Mouse (Mus musculus) gastrocnemius, adult 8-10 months (tissue): ENCODE results near the gene 4930402H24Rik. TPM values are rescaled to one million over a fixed set of nuclear protein-coding genes. Genes with fewer than 3 reads are reported as not detected.

Source experiments
- DNase-seq, 2 experiments: peaks; one replicate each; pipeline ENCODE4 v3.0.0; 2022; ENCODE audit warnings: low spot score in 2 of 2
- total RNA-seq, 4 experiments: library from RNA; stranded (reverse); gene quantifications; 2 replicates each; pipeline ENCODE4 v1.2.4; 2022

4930402H24Rik gene
- total RNA-seq, 4 experiments from 2014 or later, result 2.0 to 4.0 (median 2.9) TPM

GRCm38 (mm10) chr2:130731855-130732254 lies 174.4 kb downstream of the 4930402H24Rik start:
- no peak for DNase-seq

GRCm38 (mm10) chr2:130730746-130731145 lies 175.5 kb downstream of the 4930402H24Rik start:
- DNase-seq, result no peak

- DNase-seq, result no peak
Measured at GRCm38 (mm10) chr2:130728906-130729585, 177.2 kb downstream of the 4930402H24Rik start.

- no peak for DNase-seq
Measured at GRCm38 (mm10) chr2:130727752-130728151, 178.5 kb downstream of the 4930402H24Rik start.

GRCm38 (mm10) chr2:130724369-130724768 lies 181.8 kb downstream of the 4930402H24Rik start:
- no peak for DNase-seq

- no peak for DNase-seq
Measured at GRCm38 (mm10) chr2:130717951-130718350, 188.3 kb downstream of the 4930402H24Rik start.

- no peak for DNase-seq
Measured at GRCm38 (mm10) chr2:130707057-130707456, 199.1 kb downstream of the 4930402H24Rik start.

GRCm38 (mm10) chr2:130706602-130707001 lies 199.6 kb downstream of the 4930402H24Rik start:
- DNase-seq, result no peak

- no peak for DNase-seq
Measured at GRCm38 (mm10) chr2:130705178-130705577, 201.0 kb downstream of the 4930402H24Rik start.

GRCm38 (mm10) chr2:130704040-130705001 lies 201.9 kb downstream of the 4930402H24Rik start:
- no peak for DNase-seq

GRCm38 (mm10) chr2:130697821-130698266 lies 208.4 kb downstream of the 4930402H24Rik start:
- no peak for DNase-seq

GRCm38 (mm10) chr2:130697153-130697810 lies 208.9 kb downstream of the 4930402H24Rik start, which contains the start of gene Slc4a11:
TSS of gene Slc4a11 (minus strand) at chr2:130697519.
- DNase-seq, result peak in 1 of 2 experiments; percentile 13

- DNase-seq, result no peak
Measured at GRCm38 (mm10) chr2:130696700-130697152, 209.5 kb downstream of the 4930402H24Rik start.

- DNase-seq, result no peak
Measured at GRCm38 (mm10) chr2:130693563-130693962, 212.6 kb downstream of the 4930402H24Rik start.

GRCm38 (mm10) chr2:130689011-130689410 lies 217.2 kb downstream of the 4930402H24Rik start:
- DNase-seq, result no peak

- DNase-seq, result no peak
Measured at GRCm38 (mm10) chr2:130685426-130685825, 220.8 kb downstream of the 4930402H24Rik start.

- no peak for DNase-seq
Measured at GRCm38 (mm10) chr2:130681531-130681930, 224.7 kb downstream of the 4930402H24Rik start.

- no peak for DNase-seq
Measured at GRCm38 (mm10) chr2:130679899-130680298, 226.3 kb downstream of the 4930402H24Rik start.

GRCm38 (mm10) chr2:130679154-130679553 lies 227.1 kb downstream of the 4930402H24Rik start:
- DNase-seq, result no peak

GRCm38 (mm10) chr2:130677211-130677610 lies 229.0 kb downstream of the 4930402H24Rik start:
- DNase-seq, result no peak

- DNase-seq, result peak; percentile 63 to 81
Measured at GRCm38 (mm10) chr2:130667559-130667958, 238.6 kb downstream of the 4930402H24Rik start, which contains the start of gene Itpa. TSS of gene Itpa (plus strand) at chr2:130667610.
